Mouse (Mus musculus) hindlimb bud, embryonic 11.5 days (tissue): ENCODE data around the gene Ube2d3.

ENCODE experiments used
- DNase-seq: peaks from one replicate; pipeline ENCODE4 v3.0.0-alpha.2; 2012; ENCODE audit warnings: low read depth, low spot score; ENCODE audit errors: extremely low spot score

The Ube2d3 gene

DNA sequence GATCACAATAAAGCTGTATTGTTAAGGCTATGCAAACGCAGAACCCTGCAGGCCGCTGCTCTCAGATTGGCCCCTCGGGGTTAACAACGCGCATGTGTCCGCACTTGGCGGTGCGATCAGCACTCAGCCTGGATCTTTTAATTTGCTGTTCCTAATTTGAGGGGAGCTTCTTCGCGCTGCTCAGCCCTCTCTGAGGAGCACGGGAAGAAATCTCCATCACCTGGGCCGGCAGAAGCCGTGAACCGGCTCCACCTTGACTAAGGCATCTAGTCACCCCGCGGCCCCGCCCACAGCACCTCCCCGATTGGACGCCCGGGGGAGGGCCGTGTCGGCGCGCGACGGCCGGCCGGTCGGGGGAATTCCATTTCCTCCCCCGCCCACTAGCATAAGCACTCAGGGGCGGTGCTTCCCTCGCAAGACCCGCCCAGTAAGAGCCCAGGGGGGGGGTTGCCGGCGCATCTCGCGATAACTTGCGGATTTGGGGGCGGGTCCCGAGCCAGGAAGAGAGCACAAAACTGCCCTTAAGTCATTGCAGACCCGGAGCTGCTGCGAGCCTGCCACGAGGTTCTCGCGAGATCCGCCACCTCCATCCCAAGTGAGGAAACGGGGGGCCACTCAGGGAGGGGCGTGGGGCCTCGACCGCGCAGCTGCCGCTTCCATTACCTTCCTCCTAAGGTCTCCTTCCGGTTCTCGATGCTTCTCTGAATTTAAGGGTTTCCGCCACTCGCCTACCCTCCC lies at the start of gene Ube2d3:
Gene Ube2d3, plus strand, starts transcription at position 392 of the 738 bp plus-strand sequence.
- DNase-seq, result peak; percentile 91

DNA sequence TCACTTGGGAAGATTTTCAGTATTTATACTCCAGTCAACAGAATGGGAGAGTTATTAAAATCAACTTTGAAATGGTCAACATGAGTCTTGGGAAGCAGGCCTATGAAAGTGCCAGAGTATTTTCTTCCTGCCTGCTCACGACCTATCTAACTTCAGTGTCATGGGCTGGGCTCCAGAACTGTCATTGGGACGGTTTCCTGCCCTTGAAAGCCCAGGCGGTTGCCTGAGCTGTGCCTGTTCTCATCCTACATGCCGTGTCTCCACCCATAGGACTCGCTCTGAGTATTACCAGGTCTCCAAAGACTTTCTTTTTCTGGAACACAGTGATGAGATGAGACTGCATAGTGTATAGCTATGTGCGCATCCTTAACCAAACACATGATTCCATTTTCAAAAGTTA lies 44.8 kb upstream of the Ube2d3 start:
- DNase-seq, result no peak

DNA sequence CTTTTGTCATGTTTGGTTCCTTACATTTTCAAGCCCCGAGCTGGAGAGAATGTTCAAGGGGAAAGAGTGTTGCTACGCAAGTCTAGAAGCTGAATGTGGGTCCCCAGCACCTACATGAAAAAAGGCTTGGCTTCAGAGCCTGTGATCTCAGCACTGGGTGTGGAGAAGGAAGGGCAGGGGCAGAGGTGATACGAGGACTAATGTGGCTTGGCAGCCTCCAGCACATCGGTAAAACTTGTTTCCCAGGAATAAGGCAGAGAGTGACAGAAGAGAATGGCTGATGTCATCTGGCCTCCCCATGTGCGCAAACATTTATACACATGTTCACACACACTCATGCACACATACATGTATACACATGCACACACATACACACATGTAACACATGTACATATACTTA lies 42.9 kb upstream of the Ube2d3 start:
- no peak for DNase-seq

DNA sequence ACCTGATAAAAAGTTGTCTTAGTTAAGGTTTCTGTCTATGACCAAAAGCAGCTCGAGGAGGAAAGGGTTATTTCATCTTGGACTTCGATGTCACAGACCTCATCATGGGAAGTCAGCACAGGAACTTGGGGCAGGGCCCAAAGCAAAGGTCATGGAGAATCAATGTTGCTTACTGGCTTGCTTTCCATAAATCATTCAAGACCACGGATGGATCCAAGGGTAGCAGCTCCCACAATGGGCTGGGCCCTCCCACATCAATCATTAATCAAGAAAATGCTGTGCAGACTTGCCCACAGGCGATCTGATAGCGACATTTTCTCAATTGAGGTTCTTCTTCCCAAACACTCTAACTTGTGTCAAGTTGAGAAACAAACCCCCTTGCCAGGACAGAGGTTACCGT lies 41.9 kb upstream of the Ube2d3 start:
- no peak for DNase-seq

DNA sequence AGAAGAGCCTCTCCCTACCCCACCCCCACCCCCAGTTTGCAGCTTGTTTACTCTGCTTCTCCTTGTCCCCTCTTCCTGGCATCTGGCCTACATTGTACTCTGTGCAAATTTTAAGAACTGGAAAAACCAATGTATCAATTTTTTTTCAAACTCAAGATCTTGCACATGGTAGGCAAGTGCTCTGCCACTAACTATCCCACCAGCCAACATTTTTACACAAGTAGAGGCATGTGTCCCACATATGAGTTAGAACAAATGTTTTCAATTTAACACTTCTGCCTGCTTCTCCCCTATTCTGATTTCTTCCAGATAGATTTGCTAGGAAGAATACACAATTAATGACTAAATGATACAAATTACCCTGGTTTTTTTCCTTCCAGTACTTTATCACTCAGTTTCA lies 40.8 kb upstream of the Ube2d3 start:
- DNase-seq, result no peak

DNA sequence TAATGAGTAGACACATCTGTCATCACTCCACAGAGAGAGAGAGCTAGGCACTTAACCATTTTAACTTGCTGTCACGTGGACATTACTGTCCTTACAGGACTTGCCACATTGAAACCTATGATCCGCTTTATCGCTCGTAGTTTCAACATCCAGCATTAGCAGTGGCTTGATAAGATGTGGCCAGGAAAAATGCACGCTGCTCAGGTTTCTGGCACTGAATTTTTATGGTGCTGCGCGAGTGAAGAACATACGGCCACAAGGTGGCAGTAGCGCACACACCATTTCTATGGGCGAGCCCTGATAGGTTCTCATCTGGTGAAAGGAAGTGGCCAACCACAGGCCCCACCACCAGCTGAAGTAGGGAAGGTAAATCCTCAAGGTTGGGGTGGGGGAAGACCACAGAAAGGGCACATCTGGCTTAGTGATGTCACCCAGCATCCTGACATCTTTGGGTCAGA lies 35.7 kb upstream of the Ube2d3 start:
- peak; percentile 72 for DNase-seq

DNA sequence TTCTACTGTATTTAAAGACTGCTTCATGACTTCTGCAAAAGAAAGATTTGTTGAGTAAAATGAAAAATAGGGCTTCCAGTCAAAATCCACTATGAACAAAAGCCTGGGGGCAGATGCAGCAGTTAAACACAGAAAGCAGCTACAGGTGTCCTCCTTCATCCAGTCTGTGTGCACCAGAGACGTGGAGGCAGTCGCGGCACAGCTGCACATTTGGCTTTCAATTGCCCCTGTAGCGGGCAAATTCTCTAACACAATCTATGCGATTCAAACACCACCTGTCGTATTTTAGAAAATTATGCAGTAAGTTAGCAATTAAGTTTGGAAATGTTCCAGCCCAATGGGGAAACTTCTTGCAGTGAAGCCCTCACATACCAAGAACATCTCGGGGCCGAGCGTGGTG lies 34.7 kb upstream of the Ube2d3 start:
- no peak for DNase-seq

DNA sequence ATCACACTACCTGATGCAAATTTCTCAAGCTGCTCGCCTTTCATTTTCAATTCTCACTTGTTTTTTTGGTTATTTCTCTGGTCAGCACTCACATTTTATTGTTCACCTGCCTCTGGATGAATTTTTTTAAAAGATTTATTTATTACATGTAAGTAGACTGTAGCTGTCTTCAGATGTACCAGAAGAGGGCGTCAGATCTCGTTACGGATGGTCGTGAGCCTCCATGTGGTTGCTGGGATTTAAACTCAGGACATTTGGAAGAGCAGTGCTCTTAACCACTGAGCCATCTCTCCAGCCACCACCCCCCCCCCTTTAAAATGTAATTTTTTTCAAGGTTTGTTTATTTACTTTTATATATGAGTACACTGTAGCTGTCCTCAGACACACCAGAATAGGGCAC lies 34.1 kb upstream of the Ube2d3 start:
- no peak for DNase-seq

DNA sequence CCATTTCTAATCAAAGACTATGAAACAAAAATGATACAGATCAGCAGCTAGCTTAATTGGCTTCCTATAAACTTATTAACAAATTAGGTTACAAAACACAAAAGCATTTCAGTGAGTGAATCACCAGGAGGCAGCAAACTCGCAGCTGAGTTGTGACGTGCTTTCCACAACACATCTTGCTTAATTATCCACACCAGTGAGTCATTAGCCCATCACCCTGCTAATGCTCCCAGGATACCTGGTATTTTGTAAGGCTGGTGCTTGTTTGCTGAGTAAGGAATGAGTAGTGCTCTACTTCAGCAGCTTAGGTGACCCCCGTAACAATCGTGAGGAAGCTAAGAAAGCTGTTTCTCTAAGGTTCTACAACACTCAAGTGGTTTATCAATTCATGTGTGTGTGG lies 33.4 kb upstream of the Ube2d3 start:
- no peak for DNase-seq

DNA sequence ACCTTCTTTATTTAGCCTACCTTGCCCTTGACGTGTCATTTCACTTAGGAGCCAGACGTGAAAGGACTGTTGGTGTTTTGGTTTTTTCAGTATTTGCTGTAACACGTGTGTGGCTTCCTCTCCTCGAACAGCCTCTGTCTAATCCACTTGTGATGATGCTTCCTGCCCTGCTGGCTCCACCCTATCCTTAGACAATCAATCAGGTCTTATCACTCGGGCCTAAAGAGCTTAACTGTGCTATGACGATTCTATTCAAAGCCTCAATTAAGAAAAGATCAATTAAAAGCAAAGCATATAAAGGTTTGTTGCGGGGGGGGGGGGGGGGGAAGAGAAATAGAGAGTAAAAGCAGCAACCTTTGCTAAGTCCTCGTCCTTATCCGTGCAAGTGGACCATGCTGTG lies 30.6 kb upstream of the Ube2d3 start:
- no peak for DNase-seq

DNA sequence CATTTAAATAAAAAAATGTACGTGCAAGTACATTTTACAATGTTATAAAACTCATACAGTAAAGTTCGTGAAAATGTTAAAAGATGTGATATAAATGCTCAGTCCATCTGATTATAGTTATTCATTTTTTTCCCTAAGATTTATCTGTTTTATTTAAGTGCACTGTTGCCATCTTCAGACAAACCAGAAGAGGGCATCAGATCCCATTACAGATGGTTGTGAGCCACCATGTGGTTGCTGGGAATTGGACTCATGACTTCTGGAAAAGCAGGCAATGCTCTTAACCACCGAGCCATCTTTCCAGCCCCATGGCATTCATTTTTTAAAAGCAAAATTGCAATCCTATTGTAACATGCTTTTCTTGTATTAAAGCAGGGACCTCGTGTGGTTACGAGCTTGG lies 28.7 kb upstream of the Ube2d3 start:
- no peak for DNase-seq

DNA sequence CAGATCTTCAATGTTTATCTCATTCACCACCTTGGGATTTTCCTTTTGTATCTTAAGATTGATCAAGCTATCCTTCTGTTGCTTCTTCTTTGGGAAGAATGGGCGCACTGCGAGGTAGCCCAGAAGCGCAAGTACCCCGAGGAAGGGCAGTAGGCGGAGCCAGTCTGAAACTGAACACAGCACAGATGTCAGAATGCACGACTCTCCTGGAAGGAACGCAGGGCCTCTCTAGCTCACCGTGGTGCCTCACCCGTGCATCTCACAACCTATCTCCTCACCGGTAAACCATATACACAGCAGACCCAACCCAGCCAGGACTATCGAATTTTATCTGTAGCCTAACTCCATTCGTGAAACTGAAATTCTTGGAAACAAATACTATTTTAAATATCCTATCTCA lies 26.9 kb upstream of the Ube2d3 start:
- DNase-seq, result no peak

DNA sequence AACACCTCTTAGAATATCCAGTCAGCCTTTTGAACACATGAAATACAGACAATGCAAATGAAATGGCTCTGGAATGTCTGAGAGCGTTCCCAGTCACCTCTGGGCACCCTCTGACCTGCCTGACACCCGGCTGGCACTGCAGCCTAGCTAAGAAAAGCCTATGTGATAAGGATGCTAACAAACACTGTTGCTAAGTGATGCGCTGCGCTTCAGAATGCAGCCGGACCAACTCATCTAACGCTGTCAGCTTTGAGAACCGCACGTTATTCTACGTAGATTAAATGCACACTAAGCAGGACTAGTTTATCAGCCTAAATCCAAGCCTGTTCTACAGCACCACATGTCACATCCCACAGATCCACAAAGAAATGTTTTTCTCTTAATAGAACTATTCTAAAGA lies 26.1 kb upstream of the Ube2d3 start:
- DNase-seq, result no peak

DNA sequence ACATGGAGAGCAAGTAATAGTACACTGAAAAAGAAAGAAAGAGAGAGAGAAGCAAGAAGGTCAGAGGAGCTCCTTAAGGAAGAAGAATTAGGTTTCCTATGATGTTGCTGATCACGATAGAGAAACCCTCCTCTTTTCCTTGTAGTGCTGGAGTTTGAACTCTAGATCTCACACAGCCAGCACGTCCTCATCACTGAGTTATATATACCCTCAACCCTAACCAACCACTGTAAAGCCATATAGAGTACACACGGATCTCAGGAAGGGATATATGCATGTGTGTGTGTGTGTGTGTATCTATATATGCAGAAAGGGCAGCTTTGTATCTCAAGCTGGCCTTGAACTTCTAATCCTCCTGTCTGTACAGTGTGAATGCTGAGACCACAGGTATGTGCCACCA lies 20.7 kb upstream of the Ube2d3 start:
- DNase-seq, result no peak

DNA sequence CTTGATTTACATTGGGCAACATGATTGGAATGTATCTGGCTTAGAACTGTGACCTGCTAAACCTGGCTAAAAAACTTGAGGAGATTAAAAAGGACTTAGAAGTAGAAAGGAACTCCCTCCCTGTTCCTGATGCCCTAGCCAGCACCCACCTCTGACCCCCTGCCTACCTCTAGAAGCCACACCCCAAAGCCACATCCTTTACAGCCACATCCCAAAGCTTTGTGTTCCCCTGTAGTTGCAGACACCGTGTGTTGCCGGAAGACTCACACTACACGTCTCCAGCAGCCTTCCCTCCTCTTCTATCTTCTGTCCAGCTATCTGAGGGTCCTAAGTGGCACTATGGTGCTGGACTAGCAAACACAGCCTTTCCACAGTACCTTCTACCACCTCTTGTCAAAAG lies 20.1 kb upstream of the Ube2d3 start:
- no peak for DNase-seq

DNA sequence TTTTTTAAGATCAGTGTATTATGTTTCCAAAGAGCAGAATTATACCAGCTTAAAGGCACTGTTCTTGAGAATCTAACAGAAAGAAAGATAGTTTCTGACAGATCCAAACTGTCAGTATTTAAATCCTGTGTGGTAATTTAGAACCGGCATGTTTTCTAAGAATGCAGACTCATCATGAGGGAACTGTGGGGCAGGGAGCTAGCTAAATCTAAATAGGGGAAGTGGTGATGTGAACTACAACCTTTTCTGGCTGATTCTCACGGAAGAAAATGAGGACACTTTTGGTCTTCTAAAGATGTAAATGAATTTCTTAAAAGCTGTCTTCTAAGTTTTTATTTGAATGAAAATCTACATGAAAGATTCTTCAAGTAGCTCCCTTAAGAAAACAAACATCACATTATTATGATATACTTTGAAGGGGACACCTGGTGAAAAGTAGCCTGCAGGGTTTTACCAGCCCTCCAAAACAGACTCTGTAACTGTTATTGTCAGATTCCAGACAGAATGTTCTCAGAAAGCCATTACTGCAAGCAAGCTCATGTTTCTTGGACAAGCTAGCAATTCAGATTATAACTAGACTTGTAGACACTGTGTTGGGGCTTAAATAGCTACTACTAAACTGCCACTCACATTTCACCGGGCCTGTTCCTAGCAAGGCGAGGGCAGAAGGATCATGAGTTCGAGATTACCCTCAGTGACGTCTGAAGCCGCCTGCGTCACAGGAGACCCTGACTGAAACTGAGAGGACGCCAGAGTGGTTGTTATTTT lies 17.2 kb upstream of the Ube2d3 start:
- no peak for DNase-seq

DNA sequence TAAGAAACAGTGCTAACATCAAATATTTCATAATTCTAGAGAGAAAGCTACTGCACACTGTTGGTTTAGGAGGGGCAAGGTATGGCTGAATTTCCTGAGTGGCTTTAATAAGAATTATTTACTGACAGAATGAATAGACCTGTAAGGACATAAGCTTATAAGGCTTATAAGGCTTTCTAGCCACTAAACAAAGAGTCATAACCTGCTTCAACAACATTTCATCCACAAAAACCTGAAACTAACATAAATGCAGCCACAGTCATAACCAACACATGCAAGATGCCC lies 16.7 kb upstream of the Ube2d3 start:
- no peak for DNase-seq

DNA sequence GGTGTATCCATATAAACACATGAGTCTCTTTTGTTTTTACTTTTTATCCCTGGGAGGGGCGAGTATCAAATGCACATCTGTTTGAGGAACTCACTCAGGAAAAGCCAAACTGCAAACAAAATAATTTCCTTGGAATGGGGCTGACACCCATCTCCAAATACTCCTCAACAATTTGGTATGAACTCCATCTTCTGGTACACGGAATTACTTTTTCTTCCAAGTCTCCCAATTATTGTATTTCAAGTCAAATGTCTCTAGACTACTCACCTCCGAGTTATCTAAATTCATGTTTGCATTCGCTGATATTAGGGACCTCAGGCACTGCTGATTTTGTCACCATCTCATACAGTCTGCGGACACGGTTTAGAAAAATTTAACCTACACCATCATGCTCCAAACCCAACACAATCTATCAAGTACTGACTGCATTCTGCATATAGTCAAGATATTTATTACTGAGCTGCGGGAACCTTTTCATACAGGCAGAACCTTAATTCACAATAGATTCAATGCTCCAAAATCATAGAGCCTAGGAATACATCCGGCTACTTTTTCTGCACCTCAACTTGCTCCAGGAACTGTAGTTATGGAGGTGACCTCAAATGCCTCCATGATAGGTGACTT lies 15.6 kb upstream of the Ube2d3 start:
- DNase-seq, result no peak

DNA sequence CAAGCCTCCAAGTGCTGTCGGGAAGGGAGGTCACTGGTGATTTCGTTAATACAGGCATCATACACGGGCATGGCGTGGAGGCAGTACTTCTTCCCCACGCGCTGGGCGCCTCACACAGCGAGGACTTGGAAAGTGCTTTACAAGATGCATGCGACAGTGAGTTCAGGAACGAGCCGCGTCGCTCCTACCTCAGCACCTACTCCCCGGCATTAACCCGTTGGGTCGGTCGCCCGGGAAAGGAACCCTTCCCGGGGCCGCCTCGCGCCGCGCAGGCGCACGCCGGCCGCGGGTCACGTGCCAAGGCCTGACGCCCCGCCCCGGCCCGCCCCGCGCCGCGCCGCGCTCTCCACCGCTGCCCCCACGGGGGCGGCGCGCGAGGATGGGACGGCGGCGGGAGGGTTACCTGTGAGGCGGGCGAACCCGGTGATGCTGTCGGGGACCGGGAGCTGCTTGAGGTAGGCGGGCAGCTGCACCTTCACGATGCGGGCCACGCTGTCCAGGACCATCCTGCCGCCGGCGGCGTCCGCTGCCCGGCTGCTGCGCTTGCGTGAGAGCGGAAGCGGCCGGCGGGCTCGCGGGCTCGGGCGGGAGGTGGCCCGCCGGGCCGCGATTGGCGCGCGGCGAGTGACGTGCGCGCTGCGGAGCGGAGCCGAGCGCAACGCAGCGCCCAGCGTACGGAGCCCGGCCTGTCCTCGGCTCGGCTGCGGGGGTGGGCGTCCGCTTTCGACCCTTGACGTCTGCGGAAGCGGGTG lies 14.9 kb upstream of the Ube2d3 start:
- DNase-seq, result no peak

DNA sequence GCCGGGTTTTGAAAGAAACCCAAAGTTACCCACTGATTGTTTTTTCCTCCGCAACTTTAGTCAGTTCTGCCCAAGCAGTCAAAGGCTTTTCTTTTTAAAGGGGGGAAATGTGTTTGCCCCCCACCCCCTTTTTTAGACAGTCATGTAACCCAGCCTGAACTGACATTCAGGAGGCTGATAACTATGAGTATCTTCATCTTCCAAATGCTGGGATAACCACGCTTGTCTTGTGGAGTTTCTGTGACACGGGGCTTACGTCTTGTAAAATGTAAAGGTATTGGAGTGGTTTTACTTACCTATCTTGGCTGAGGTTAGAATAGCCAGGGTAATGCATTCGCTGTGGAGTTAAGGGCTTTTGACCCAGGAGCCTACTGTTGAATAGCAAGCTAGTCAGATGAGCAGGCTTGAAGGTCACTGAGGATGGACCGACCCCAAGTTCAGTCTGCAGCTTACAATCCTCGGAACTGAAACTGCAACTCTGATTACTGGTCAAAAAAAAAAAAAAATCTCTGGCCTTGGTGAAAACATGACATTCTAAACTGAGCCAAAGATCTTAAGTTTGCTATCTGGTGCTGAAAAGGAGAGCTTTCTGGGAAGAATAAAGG lies 14.2 kb upstream of the Ube2d3 start, which contains the start of gene Cisd2:
Gene Cisd2, minus strand, starts transcription at position 318 of the 605 bp plus-strand sequence.
- DNase-seq, result no peak
